Mouse (Mus musculus) adrenal gland, postnatal 25 days (tissue): ENCODE measurements around the gene Rnf145. TPM values are rescaled to one million over a fixed set of nuclear protein-coding genes. Genes with fewer than 3 reads are reported as not detected.

Source experiments
- DNase-seq: peaks from one replicate; pipeline ENCODE4 v3.0.0; 2021; ENCODE audit warnings: mixed read lengths
- long read RNA-seq: library from polyadenylated mRNA; stranded (forward); transcript quantifications from one replicate; pipeline ENCODE4 v2.0.0, GENCODE M21; 2021
- total RNA-seq: library from RNA; stranded (reverse); gene quantifications from 2 replicates; pipeline ENCODE4 v1.2.3, GENCODE M21; 2021

Gene Rnf145
- 61.7 and 111 TPM in 2 replicates for total RNA-seq
- long read RNA-seq, transcript Rnf145-201 (11 exons, 3,570 nt) = major isoform, 109 of 150 reads
- long read RNA-seq, partial matches to known transcripts = 31 of 150 reads
- long read RNA-seq, other reads (novel, unspliced or antisense) = 10 of 150 reads

DNA sequence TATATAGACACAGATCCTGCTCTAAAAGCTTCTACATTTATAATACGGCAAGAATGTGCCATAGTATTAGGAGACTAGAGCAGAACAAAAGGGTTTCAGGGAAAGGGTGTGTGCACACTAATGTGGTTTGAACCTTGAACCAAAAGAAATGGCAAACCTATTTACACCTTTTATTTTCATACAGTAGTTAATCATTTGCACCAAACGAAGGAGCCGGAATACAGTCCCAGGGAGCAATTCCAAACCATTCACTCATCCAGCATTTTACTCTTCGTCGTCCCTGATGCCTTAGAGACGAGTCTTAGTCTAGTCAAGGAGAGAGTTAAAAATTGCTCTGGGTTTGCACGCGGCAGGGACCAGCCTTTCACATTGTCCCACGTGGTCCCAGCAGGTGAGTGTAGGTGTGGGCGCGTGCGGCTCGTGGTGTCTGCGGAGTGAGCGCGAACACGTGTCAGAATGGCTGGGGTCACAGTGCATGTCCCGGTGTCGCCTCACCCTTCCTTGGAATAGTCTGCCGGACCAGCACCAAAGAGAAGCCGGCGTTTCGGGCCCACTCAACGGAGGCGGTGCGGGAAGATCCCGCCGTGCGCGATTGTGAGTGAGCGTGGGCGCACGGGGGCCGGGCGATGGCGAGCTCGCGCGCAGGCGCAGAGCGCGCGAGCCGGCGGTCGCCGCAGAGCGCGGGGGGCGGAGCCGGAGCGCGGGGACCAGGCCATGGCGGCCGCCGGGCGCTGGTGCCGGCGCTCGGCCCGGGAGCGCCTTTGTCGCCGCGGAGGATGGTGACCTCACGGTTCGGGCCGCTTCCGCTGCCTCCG is at the start of gene Rnf145:
Rnf145 (plus strand) TSS at position 684 of the 815 bp plus-strand sequence.
- DNase-seq = peak; percentile 75

DNA sequence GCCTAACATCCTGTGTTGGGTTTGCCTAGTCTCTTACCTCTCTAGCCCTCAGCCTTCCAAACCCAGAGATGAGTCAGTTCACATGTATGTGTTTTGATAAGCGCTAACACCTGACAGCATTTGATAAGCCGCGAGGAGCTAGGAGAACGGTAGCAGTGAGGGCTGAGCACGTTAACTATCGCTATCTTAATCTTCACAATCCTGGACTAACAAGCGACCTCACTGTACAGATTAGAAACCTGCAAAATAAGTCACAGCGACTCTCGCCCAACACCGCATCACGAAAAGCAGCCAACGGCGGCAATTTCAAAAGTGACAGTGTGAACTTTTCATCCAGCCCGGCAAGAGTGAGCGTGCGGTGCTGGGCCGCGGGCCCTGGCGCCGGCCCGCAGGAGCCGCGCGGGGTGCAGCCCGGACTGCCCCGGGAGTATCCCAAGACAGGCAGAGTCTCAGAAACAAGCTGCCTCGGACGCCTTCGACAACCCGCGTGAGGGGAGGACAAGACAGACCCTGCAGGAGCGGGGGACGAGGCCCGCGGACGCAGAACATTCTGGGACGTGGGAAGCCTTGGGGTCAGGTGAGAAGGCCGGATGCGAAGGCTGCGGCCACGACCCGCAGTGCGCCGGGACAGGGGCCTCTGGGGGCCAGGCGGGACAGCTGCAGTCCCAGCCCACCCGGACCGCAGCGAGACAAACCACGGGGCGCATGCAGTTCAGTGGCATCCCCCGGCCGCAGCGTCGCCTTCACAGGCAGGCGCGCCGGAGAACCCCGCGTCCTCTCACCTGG is 48.9 kb upstream of the Rnf145 start:
- no peak for DNase-seq

DNA sequence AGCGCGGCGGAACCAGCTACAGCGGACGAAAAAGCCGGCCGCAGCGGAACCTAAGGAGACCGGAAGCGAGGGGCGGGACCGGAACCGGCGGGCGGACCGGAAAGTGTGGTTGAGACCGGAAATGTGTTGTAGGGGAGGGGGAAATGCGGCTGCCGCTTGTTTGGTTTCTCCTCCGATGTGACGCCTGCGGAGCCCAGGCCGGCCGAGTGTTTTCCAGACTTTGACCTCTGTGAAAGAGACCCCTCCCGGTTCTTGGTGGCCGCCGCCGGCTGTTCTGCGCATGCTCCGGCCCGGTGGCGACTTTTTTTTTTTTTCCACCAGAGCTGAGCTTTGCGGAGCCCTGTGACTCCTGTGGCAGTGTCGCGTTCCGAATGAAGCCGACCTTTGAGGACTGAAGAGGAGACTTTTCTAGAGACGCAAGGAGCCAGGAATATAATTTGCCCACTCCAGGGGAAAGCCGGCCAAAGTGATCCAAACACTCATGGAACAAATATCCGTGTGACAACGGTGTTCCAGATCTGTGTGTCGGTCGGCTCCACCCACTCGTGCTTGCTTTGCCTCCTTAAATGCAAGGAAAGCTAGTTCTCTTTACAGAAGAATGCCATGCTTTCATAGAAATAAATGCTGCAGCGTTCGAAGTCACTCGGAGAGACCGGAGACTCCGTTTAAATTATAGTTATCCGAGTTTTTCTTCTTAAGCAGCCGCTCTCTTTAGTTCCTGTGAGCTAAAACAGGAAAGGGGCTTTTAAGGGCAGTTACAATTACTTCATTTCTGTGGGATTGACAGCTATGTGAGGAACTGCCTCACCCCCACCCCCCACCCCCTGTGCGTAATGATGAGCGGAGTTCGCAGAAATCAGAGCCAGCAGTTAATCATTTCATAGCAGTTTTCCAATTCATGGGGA is 48.1 kb upstream of the Rnf145 start, which contains the start of gene Ublcp1:
Ublcp1 (minus strand) TSS at position 67 of the 905 bp plus-strand sequence.
- peak; percentile 91 for DNase-seq

DNA sequence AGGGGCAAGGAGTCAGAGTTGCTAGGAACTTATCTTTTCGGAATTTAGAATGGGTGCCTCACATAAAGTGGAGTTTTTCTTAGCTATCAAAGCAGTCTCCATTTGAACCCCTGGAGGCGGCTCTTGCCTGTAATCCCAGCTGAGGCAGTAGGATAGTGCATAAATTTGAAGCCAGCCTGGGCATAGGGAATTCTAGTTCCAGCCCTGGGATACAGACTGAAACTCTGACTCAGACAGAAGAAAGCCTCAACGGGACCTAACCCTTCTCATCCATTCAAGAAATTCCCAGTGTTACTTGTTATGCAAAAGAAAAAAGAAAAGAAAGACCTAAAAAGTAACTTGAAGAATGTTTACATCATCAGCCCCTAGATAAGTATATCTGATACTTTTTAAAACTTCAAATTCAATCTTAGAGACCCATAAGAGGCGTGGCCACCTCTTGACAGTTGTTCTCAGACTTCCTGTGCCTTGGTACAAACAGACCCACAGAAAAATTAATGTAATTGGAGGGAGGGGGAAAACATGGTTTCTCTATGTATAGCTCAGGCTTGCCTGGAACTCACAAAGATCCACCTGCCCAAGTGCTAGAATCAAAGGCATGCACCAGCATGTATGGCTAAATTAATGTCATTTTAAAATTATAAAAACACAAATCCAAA is 47.3 kb upstream of the Rnf145 start:
- DNase-seq = no peak

DNA sequence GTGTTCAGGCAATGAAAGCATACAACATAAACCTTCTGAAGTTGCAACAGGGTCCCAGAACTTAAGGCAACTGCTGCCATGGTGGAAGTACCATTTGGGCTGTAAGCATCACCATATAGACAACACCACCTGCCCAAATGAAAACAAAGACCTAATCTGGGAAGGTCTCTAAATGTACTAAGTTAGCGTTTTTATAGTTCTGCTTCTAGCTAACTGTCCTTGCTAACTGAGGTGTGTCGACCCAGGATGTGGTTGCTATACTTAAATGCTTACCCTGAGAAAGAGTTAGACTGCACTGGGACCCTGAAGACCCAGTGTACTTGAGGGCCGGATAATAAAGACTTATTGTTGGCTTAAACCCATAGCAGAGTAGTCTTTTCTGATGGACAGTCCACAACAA is 43.3 kb upstream of the Rnf145 start:
- DNase-seq = no peak

DNA sequence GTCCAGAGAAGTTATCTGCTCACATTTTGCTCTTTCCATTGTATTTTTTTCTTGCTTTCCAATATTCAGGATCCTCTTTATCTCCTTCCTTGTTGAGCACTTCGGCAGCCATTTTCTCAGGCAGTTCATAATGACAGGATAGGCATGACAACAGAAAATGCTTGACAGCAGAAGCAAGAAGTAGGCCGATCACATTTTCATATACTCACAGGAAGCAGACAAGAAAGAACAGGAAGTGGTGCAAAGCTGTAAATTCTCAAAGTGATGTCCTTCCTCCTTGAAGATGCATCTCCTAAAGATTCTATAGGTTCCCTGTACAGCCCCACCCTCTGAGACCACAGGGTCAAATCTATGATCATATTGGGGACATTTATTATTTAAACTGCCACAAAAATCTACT is 42.3 kb upstream of the Rnf145 start:
- no peak for DNase-seq

DNA sequence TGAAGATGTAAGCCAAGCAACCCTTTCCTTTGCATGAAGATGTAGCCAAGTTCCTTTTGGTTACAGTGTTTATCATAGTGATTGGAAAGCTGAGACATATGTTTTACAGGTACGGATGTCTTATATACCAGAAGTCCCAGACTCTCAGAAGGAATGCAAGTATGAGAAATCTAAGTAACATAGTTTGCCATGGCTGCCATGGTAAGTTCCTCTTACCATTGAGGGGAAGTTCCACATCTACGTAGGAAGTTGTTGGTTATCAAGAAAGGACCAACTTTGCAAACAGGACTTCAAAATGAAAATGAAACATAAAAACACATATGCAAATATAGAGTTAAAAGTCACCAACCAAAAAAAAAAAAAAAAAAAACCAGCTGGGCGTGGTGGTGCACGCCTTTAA is 40.4 kb upstream of the Rnf145 start:
- DNase-seq = no peak

DNA sequence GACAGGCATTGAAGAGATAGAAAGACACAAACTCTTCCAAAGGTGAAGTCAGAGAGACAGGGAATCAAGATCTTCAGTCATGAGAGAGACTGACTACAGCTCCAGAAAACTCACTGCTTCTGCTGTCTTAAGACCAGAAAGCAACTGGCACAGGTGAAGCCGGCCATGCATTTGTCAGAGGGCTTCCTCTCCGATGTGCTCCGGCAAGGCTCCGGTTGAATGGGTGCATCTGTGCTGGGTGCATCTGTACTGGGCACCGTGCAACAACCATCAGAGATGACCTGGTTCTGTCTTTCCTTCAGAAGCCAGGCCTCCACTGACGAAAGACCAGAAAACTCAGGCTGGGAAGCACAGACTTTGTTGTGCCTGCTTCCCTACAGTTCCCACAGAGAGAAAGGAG is 38.5 kb upstream of the Rnf145 start:
- no peak for DNase-seq

DNA sequence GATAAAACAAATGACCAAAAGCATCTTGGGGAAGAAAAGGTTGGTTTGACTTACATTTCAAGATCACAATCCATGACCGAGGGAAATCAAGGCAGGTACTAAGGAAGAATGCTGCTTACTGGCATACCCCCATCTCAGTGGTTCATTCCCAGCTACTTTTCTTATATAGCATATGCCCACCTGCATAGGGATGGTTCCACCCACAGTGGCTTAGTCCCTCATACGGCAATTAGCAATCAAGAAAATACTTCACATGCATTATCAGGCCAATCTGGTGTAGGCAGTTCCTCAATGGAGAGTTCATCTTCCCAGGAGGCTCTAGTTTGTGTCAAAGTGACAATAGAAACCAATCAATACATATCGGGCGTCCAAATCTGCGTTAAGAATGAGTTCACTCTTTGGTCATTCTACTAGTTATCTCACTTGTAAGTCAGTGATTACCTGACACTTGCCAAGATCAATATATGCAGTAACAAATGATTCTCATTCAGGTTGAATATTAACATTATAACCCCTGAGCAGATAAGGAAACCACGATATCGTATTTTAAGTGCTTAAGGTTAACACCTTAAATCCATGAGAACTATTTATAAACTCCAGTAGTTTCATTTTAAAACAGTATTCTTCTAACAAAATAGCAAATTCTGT is 33.6 kb upstream of the Rnf145 start:
- no peak for DNase-seq

DNA sequence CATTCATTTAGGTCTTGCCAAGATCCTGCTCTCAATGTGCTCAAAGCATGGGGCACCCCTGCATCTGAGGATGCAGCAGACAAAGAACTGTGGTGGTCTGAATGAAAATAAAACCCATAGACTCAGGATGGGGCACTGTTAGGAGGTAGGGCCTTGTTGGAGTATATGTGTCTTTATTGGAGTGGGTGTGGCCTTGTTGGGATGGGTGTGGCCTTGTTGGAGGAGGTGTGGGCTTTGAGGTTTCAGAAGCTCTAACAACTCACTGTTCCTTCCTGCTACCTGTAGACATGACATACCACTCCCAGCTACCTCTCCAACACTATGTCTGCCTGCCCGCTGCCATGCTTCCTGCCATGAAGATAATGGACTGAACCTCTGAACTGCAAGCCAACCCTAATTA is 29.6 kb upstream of the Rnf145 start:
- DNase-seq = no peak

DNA sequence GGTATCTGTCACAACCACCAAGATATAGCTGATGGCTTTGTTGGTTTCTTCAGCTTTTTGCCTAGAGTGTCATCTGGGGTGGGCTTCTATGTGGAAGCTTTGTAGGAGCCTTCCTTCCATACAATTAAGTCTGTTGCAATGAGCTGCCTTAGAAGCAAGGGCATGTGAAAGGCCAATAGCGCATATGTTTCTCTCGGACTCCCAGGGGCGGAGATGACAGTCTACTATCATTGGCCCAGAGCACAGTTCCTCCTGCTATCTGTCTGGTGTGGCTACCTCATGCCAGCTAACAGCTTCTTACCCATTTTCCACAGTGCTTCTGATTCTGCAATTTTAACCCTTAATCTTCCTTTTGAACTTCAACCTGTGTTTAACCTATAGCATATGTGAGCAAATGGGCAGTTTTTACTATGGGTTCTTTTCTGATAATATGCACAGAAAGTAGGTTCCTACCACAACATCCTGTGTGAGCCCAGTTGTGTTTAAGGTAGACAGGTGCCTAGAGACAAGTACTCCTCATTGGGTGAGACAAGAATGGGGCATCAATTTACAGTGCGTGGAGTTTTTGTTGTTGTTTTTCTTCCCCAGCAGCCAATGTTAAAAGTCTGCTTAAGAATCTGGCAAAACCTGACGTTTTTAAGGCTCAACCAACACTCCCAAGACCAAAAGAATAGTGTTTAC is 24.0 kb upstream of the Rnf145 start:
- no peak for DNase-seq

DNA sequence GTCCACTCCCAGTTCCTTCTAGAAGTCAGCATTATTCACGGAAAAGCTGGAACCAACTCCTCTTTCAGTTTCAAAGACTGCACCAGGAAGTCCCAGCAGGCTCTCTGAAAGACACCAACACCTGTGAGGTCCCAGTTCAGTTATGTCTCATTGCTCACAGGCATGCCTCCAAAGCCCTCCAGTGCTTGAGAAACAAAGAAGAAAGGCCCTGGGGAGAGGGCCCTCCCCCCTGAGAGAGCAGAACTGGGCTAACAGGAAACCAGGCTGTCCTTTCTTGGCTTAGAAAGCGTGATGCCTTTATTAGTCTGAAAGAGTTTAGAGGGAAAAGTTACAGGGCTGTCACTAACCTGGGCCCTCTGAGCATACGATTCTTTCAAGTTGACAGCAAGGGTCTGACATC is 22.5 kb upstream of the Rnf145 start:
- DNase-seq = no peak

DNA sequence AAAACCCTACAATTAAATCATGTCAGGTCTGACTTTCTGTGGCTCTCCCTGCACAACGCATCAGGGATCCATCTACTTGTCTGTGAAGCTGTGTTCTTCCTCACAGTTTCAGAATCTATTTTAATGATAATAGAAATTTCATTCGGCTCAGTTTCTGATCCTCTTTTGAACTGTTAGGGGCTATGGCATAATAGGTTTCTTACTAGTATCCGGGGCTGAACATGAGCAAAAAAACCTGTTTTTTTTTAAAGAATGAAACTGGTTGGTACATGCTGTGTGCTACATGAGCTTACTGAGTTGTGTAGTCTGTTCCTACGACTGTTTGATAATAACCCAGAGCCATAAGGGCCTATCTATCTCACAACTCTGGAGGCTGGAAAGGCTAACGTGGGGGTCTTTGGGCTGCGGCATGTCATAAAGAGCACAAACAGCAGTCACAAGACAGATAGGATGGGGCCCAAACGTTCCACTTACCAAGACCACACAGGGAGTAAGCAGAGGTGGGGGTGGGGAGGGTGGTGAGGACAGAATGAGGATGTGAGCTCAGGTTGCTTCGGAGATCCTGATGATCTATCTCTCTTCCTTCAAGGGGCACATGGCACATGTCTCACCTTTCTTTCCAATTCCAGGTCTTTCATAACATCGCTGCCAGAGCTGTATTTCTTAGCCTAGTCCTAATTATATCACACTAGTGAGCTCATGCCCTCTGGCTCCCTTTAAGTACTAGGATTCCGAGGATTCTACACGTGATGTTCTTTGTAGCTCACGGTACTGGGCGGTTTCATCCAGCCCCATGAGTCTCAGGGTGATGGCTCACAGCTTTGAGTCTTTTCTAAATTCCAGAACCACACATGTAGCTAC is 20.1 kb upstream of the Rnf145 start:
- no peak for DNase-seq

DNA sequence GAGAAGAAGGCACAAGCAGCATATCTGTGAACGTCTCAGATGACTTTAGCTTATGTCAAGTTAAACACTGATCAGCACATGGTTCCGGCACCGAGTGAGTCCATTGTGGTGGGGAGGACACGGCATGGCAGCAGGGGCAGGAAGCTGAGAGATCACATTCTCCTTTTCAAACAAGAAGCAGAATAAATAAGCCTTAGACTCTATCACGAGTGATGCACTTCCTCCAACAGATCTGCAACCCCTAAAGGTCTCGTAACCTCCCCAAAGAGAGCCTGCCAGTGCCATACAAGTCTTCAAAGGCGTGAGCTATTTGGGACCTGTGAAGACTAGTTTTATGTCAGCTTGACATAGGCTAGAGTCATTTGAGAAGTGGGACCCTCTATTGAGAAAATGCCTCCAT is 17.8 kb upstream of the Rnf145 start:
- no peak for DNase-seq

DNA sequence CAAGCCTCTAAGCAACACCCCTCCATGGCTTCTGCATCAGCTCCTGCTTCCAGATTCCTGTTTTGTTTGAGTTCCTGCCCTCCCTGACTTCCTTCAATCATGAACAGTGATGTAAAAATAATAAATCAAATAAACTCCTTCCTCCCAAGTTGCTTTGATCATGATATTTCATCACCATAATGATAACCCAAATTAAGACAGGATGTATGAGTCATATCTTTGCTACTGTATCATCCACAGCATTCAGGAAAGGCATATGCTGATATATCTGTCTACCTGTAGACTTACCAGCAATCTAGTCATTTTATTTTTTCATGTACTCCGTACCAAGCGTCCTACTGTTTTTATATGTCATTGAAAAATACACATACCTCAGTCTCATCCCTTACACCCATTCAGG is 17.3 kb upstream of the Rnf145 start:
- no peak for DNase-seq

DNA sequence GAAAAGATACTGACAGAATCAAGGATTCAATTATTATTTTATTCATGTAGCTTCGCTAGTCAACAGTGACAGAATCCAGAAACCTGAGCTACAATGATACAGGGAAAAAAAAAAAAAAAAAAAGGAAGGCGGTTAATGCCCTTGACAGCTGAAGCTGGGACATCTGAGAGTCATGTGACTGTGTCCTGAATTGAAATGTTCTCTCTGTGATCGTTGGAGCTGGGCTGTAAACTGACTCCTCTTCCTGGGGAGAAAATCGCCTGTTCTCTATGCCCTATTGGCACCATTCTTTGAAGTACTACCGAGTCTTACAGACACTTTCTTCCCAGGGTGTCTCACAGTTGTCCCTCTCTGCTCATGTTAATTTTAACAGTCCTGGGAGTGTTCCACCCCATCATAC is 15.8 kb upstream of the Rnf145 start:
- DNase-seq = no peak

DNA sequence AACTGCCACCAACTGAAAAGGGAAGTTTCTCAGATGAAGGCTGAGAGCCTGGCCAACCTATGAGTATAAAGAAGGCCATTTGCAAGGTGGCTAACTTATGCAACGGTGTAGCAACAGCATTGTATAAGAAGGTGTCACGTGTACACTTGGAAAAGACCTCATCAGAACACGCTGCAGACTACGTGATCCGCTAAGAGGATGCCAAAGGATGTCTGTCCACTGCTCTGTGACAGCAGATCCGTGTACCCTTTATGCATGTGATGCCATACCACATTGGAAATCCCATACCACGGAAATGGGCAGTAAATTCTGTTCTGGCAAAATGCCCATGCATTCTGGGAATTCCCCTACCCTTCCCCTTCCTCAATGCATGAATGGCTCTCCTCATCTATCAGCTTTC is 14.6 kb upstream of the Rnf145 start:
- DNase-seq = no peak

DNA sequence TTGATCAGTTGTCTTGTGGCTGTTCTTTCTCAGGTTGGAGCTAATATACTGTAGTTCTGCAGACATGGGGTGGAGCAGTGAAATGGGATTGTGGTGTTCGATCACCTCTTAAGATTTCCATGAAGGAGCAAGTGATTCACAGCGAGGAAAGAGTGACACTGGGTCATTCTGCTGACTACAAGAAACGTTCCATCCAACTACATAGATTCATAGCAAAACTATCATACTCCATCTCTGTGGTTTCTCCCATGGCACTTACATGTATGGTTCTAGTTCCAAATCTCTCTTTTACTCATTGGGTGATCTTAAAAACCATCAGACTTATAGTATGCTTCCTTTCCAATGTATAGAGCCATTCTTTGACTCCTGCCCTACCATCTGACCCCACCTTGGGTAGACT is 14.0 kb upstream of the Rnf145 start:
- no peak for DNase-seq

DNA sequence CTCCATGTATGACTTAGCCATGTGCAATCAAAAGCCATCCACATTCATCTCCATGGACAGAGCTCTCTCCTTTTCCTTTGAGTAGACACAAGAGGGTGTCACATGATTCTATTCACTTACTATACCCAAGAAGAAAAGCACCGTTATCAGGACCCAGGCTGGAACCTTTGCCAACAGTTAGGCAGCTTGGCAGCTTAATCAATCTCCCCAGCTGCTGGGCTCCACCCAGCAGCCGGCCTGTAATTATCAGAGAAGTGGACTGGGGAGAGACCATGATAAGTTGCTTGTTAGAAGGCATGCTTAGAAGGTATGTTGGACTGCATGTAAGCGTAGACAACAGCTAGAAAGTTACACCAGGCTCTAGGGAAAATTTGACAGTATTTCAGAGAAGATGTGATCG is 9.9 kb upstream of the Rnf145 start:
- no peak for DNase-seq

DNA sequence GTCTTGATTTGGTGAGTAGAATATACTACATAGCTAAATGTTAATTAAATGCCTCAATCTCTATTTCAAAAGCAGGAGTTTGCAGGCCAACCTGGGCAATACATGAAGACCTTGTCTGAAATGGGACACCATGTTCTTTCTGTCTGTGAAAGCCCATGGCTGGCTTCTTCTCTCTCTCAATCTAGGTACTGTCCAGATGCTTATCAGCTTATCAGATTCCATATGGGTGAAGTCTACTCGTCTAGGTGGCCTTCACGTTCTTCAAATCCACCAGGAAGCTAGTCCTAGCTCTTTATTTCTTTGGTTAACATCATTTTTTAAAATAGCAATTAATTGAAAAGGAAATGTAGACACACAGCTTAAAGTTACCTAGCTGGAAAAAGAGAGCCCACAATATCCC is 8.9 kb upstream of the Rnf145 start:
- no peak for DNase-seq
